Comparison of ENCODE assay signal across 19 mouse cellular contexts in the genomic region with DNA sequence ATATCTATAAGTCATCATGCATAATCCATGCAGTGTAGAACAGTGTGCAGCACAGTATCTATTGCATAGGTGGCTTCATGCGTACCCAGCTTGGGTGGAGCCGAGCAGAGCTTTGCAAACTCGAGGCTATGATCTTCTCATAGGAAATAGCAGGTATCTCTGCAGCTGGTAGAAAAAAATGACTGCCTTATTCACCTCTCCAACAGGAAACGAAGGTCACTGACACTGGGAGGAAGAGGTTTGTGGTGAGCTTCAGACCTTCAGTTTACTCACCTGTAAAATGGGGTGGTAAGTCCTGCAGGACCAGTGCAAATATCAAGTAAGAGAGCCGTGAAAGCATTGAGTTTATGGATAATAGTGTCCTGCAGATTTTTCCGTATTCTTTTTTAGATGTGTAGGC.
"Had no signal": no experiment of that assay in that cellular context is flagged by ENCODE, and none has a peak within 500 bp of the region (broad histone marks: within the 10 kb centered on the region; RNA-seq: fewer than 3 reads in every experiment).

No protein-coding gene starts in this region.

- ATAC-seq: liver, postnatal 0 days; lung, postnatal 0 days; midbrain, embryonic 13.5 days; midbrain, embryonic 16.5 days had no signal

- H3K4me2 ChIP-seq: limb, embryonic 12.5 days; limb, embryonic 15.5 days; liver, embryonic 11.5 days; lung, embryonic 14.5 days; midbrain, embryonic 13.5 days had no signal

- H3K27me3 ChIP-seq: limb, embryonic 15.5 days; megakaryocyte, embryonic 14.5 days; midbrain, embryonic 13.5 days had no signal

- H3K4me3 ChIP-seq: layer of hippocampus, adult 2 months; limb, embryonic 12.5 days; limb, embryonic 15.5 days; megakaryocyte, embryonic 14.5 days; midbrain, embryonic 10.5 days; midbrain, embryonic 13.5 days; myocyte had no signal

- H3K4me1 ChIP-seq: limb, embryonic 12.5 days; limb, embryonic 15.5 days; megakaryocyte, embryonic 14.5 days; midbrain, embryonic 10.5 days; midbrain, embryonic 13.5 days had no signal

- DNase-seq: kidney, adult 2 months; kidney, postnatal 25 days; layer of hippocampus, adult 9-11 months; left cerebral cortex, postnatal 4 days; liver, postnatal 0 days; lung, embryonic 14.5 days had no signal

- H3K27ac ChIP-seq: kidney, postnatal 0 days; layer of hippocampus, adult 2 months; limb, embryonic 12.5 days; limb, embryonic 15.5 days; liver, embryonic 14.5 days; macrophage; midbrain, embryonic 10.5 days; midbrain, embryonic 13.5 days had no signal

- H3K9ac ChIP-seq: limb, embryonic 12.5 days; limb, embryonic 15.5 days; liver, embryonic 14.5 days; liver, postnatal 0 days; lung, embryonic 14.5 days; midbrain, embryonic 13.5 days had no signal

- H3K36me3 ChIP-seq: limb, embryonic 12.5 days; limb, embryonic 15.5 days; midbrain, embryonic 10.5 days; midbrain, embryonic 13.5 days had no signal

- H3K9me3 ChIP-seq: limb, embryonic 12.5 days; limb, embryonic 15.5 days; megakaryocyte, embryonic 14.5 days; midbrain, embryonic 10.5 days; midbrain, embryonic 13.5 days had no signal
